Mouse (Mus musculus) liver, embryonic 12.5 days (tissue): Measurements from ENCODE around the gene Tmem115. TPM values are rescaled to one million over a fixed set of nuclear protein-coding genes. Genes with fewer than 3 reads are reported as not detected.

Experiments used
- polyA plus RNA-seq: library from polyadenylated mRNA; unstranded; fragments of >200 nt; fragmentation: Nextera tagmentation; extraction: Ambion mirVana; gene quantifications from 2 replicates; pipeline ENCODE4 v1.2.1, GENCODE M21; 2016

Tmem115 gene
- polyA plus RNA-seq, 1 experiment from 2014 or later, result 26.4 TPM

Other genes starting within 250 kb of the Tmem115 start
- gene Mapkapk3, start 244.1 kb upstream of the Tmem115 start, polyA plus RNA-seq, result 12.5 and 13.2 TPM in 2 replicates
- gene Cish, start 237.9 kb upstream of the Tmem115 start, polyA plus RNA-seq, result 16.2 and 18.1 TPM in 2 replicates
- 4.9 and 5.0 TPM in 2 replicates for gene Hemk1, start 195.6 kb upstream of the Tmem115 start, polyA plus RNA-seq
- 0.06 and 0.10 TPM in 2 replicates for gene 6430571L13Rik, start 193.3 kb upstream of the Tmem115 start, polyA plus RNA-seq
- 0.02 and 0.13 TPM in 2 replicates for gene Cacna2d2, start 134.3 kb upstream of the Tmem115 start, polyA plus RNA-seq
- 18.5 and 19.5 TPM in 2 replicates for gene Cyb561d2, start 8.2 kb downstream of the Tmem115 start, polyA plus RNA-seq
- 15.3 and 16.0 TPM in 2 replicates for gene Nprl2, start 8.3 kb downstream of the Tmem115 start, polyA plus RNA-seq
- gene Zmynd10, start 13.4 kb downstream of the Tmem115 start, polyA plus RNA-seq, result not detected in 2 replicates
- 22.2 and 24.8 TPM in 2 replicates for gene Rassf1, start 17.6 kb downstream of the Tmem115 start, polyA plus RNA-seq
- gene Tusc2, start 29.3 kb downstream of the Tmem115 start, polyA plus RNA-seq, result 48.6 and 52.7 TPM in 2 replicates
- 53.9 and 57.6 TPM in 2 replicates for gene Hyal2, start 34.0 kb downstream of the Tmem115 start, polyA plus RNA-seq
- 3.6 and 3.9 TPM in 2 replicates for gene Hyal1, start 43.0 kb downstream of the Tmem115 start, polyA plus RNA-seq
- gene Naa80, start 44.9 kb downstream of the Tmem115 start, polyA plus RNA-seq, result 12.5 and 12.9 TPM in 2 replicates
- gene Hyal3, start 46.9 kb downstream of the Tmem115 start, polyA plus RNA-seq, result 0.99 and 1.2 TPM in 2 replicates
- 171 TPM in 2 replicates for gene Ifrd2, start 53.7 kb downstream of the Tmem115 start, polyA plus RNA-seq
- 0.35 and 0.52 TPM in 2 replicates for gene Sema3b, start 75.3 kb downstream of the Tmem115 start, polyA plus RNA-seq
- 206 and 210 TPM in 2 replicates for gene Gnai2, start 101.4 kb downstream of the Tmem115 start, polyA plus RNA-seq
- 2.8 and 3.3 TPM in 2 replicates for gene Slc38a3, start 135.6 kb downstream of the Tmem115 start, polyA plus RNA-seq
- 1.9 and 2.4 TPM in 2 replicates for gene Gnat1, start 145.8 kb downstream of the Tmem115 start, polyA plus RNA-seq
- gene Sema3f, start 176.5 kb downstream of the Tmem115 start, polyA plus RNA-seq, result 3.9 and 4.2 TPM in 2 replicates
- 84.3 and 88.6 TPM in 2 replicates for gene Rbm5, start 237.1 kb downstream of the Tmem115 start, polyA plus RNA-seq